Mouse (Mus musculus) CH12.LX (cell line): Measurements from ENCODE around the gene Upf1.

ENCODE experiments used
- CHD1 ChIP-seq: IDR thresholded peaks from 2 replicates; pipeline ENCODE4 v1.6.1; 2012; ENCODE audit warnings: low read depth, low read length, improper control_type of control experiment, inconsistent platforms
- CTCF ChIP-seq, 2 experiments: IDR thresholded peaks in 1 of 2; conservative IDR thresholded peaks in 1 of 2; 2 replicates each; pipeline ENCODE4 v1.5.1; 2011 to 2012; ENCODE audit warnings: low read depth in 2 of 2, low read length in 2 of 2, improper control_type of control experiment in 1 of 2, inconsistent platforms in 1 of 2, mild to moderate bottlenecking in 1 of 2, moderate library complexity in 1 of 2
- EP300 ChIP-seq: IDR thresholded peaks from 2 replicates; pipeline ENCODE4 v1.6.1; 2011; ENCODE audit warnings: low read length, improper control_type of control experiment
- HCFC1 ChIP-seq: IDR thresholded peaks from 2 replicates; pipeline ENCODE4 v1.6.1; 2012; ENCODE audit warnings: low read depth, mild to moderate bottlenecking, inconsistent platforms, low read length, improper control_type of control experiment
- MAZ ChIP-seq: IDR thresholded peaks from 2 replicates; pipeline ENCODE4 v1.6.1; 2012; ENCODE audit warnings: low read depth, mild to moderate bottlenecking, inconsistent platforms, low read length, improper control_type of control experiment, moderate library complexity
- POLR2A ChIP-seq: IDR thresholded peaks from 2 replicates; pipeline ENCODE4 v1.6.1; 2011; ENCODE audit warnings: low read depth, mild to moderate bottlenecking, improper control_type of control experiment, low read length
- POLR2AphosphoS2 ChIP-seq: IDR thresholded peaks from 2 replicates; pipeline ENCODE4 v1.6.1; 2011; ENCODE audit warnings: low read depth, low read length, improper control_type of control experiment
- RAD21 ChIP-seq: IDR thresholded peaks from 2 replicates; pipeline ENCODE4 v1.6.1; 2011; ENCODE audit warnings: low read depth, mild to moderate bottlenecking, low read length, improper control_type of control experiment, moderate library complexity
- SIN3A ChIP-seq: IDR thresholded peaks from 2 replicates; pipeline ENCODE4 v1.6.1; 2012; ENCODE audit warnings: low read length, improper control_type of control experiment, inconsistent platforms
- USF1 ChIP-seq: IDR thresholded peaks from 2 replicates; pipeline ENCODE4 v1.6.1; 2014; ENCODE audit warnings: low read depth, mild to moderate bottlenecking, inconsistent platforms, low read length, improper control_type of control experiment

DNA sequence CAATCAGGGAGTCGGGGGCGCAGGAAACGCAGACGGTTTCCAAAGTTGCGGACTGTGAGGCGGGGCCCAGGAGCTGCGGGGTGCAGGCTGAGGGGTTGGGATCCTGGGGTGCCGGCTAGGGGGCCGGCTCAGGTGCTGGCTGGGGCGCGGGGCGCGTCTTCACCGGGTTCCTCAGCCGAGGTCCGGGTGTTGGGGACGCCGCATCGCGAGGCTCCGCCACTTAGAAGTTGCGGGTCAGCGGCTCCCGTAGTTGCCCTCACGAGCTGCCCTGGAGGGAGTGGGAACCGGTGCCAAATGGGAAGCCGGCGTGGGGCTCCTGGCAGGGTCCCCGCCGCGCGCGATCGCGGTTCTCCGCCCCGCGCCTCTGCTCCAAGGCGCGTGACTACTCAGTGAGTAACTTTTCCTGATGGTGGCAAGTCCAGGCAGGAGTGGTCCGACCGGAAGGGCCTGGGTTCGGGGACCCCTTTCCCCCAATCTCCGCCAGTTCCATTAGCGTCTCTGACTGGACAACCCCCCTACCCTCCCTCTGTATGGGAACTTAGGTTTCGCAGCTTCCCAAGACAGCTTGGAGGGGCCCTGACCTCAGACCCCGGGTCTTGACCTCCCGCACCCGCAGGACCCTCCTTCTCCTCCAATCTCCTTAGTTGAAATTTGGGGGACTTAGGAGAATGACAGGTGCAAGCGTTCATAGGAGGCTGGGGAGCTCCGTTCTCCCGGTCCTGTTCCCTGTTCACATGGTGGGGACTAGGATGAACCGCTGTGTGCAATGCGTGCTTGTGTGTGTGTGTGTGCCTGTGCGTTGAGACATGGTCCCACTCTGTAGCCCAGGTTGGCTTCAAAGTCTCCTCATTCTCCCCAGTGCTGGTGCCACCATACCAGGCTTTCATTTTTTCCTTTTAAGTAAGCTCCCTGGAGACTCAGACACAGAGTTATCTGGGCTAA is 69.7 kb downstream of the Upf1 start:
- TF ChIP-seq USF1 (no peak), EP300 (no peak), CHD1 (no peak), POLR2A (no peak), MAZ (no peak), CTCF (conservative IDR thresholded peaks at IDR 0.05 in 1 of 2, IDR thresholded peaks at IDR 0.05 in 1 of 2; ENCODE audit: low read depth in 2 of 2, low read length in 2 of 2) (no peak), RAD21 (no peak), HCFC1 (no peak), SIN3A (no peak), POLR2AphosphoS2 (no peak)
